In the genomic region with DNA sequence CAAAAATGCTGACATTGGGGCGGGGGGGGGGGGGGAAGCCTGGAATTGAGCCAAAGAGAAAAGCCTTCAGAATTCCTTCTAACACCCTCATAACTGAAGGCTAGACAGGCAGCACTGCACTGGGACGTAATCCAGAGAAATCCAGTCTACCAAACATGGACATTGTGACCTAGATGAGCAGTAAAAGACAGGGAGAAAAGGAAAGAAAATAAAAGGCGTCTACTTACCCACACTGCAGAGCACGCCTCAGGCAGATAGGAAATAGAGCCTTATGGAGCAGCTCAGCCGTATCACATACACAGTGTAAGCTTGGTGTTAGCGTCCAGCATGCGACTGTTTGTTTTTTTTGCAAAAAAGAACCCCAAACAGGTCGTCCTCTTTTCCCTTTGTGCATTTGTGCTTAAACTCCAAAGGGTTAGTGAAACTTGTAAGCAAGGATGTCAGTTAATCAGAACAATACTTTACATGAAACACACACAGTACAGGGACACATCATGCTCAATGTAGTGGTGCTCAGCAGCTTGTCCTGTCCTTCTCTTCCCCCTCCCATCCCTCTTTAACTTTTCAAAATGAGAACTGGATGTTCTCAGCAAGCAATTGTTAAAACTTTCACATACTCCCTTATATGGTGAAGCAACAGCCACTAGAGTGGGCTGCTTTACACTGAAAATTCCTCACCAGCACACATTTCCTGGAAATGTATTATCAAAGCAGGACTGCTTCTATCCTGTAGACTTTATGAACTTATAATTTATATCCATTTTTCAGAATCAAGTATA, we compare ENCODE assay signal across 18 mouse cellular contexts.
A peak's percentile ranks its signal among the peaks of the same experiment; 100 is the strongest.
DNase-seq lines count a peak whose midpoint lies in the region; ATAC-seq and TF ChIP-seq lines count a peak whose summit lies in the region.
"Had no signal": no experiment of that assay in that cellular context is flagged by ENCODE, and none has a peak within 500 bp of the region (broad histone marks: within the 10 kb centered on the region; RNA-seq: fewer than 3 reads in every experiment).

No protein-coding gene starts in this region.

- no peak overlapping the region for H3K9ac ChIP-seq in heart, embryonic 13.5 days
- H3K9ac ChIP-seq in kidney, postnatal 0 days (ENCODE audit: low read depth, low read length), result no peak overlapping the region
- no peak overlapping the region for H3K9ac ChIP-seq in kidney, embryonic 15.5 days
- H3K9ac ChIP-seq in stomach, embryonic 14.5 days (replicated peaks; ENCODE audit: low read depth, low read length), result no peak overlapping the region
- H3K9ac ChIP-seq in forebrain, postnatal 0 days, result no peak overlapping the region
- H3K9ac ChIP-seq: hindbrain, embryonic 15.5 days; midbrain, embryonic 15.5 days; neural tube, embryonic 12.5 days had no signal

- H3K27me3 ChIP-seq in heart, embryonic 13.5 days (replicated peaks), result no peaks in the 10 kb centered on the region
- no peaks in the 10 kb centered on the region for H3K27me3 ChIP-seq in kidney, postnatal 0 days (ENCODE audit: insufficient read depth, low read length)
- no peaks in the 10 kb centered on the region for H3K27me3 ChIP-seq in kidney, embryonic 15.5 days
- H3K27me3 ChIP-seq in stomach, embryonic 14.5 days (ENCODE audit: control insufficient read depth, insufficient read depth, low read length), result no peaks in the 10 kb centered on the region
- no peaks in the 10 kb centered on the region for H3K27me3 ChIP-seq in forebrain, postnatal 0 days (ENCODE audit: insufficient read depth, low read length)
- H3K27me3 ChIP-seq: hindbrain, embryonic 15.5 days; midbrain, embryonic 15.5 days; neural tube, embryonic 12.5 days had no signal

- DNase-seq in heart, adult 9 months (ENCODE audit: low spot score in 2 of 2), result no peak
- peak; percentile 65 for DNase-seq in kidney, postnatal 0 days (ENCODE audit: low spot score)
- DNase-seq in lung, postnatal 10 days, result peak; percentile 40
- no peak for DNase-seq in lung, adult 2 months
- DNase-seq in forebrain, postnatal 0 days, result no peak
- DNase-seq: adrenal gland, adult 8-10 months; B cell, adult 2 months; cerebellum, adult 9-11 months; thymus, adult 2 months had no signal

- peak overlapping the region; percentile 42 for H3K27ac ChIP-seq in heart, embryonic 13.5 days (replicated peaks)
- no peak overlapping the region; the same call in 1 of the 2 replicates for H3K27ac ChIP-seq in kidney, postnatal 0 days
- H3K27ac ChIP-seq in kidney, embryonic 15.5 days, result no peak overlapping the region; the same call in 1 of the 2 replicates
- peak overlapping the region; percentile 45 for H3K27ac ChIP-seq in stomach, embryonic 14.5 days (ENCODE audit: low read length)
- H3K27ac ChIP-seq in forebrain, postnatal 0 days (ENCODE audit: low read depth, low read length), result no peak overlapping the region
- H3K27ac ChIP-seq: forebrain, embryonic 10.5 days; heart, embryonic 10.5 days; hindbrain, embryonic 15.5 days; midbrain, embryonic 15.5 days; neural tube, embryonic 12.5 days had no signal

- H3K36me3 ChIP-seq in heart, embryonic 13.5 days, result peaks cover 86% of the 10 kb centered on the region
- H3K36me3 ChIP-seq in kidney, postnatal 0 days (ENCODE audit: insufficient read depth, low read length), result peaks cover 35% of the 10 kb centered on the region
- peaks cover 72% of the 10 kb centered on the region for H3K36me3 ChIP-seq in kidney, embryonic 15.5 days
- peaks cover 53% of the 10 kb centered on the region for H3K36me3 ChIP-seq in stomach, embryonic 14.5 days (ENCODE audit: control insufficient read depth, insufficient read depth, low read length)
- H3K36me3 ChIP-seq in forebrain, postnatal 0 days (ENCODE audit: insufficient read depth), result peaks cover 65% of the 10 kb centered on the region

- ATAC-seq in heart, embryonic 13.5 days (ENCODE audit: extremely low read depth, insufficient number of reproducible peaks, low FRiP score, low TSS enrichment), result no peak
- no peak for ATAC-seq in kidney, postnatal 0 days (replicated peaks; ENCODE audit: low FRiP score, low read depth)
- ATAC-seq in kidney, embryonic 15.5 days (replicated peaks; ENCODE audit: low FRiP score), result no peak
- ATAC-seq in stomach, embryonic 14.5 days (ENCODE audit: insufficient number of reproducible peaks, insufficient read depth, low FRiP score, low read depth), result peak; percentile 67; the same call in 1 of the 2 replicates
- ATAC-seq in forebrain, postnatal 0 days, result no peak
- ATAC-seq: midbrain, embryonic 15.5 days had no signal

- peaks cover 3% of the 10 kb centered on the region; the same call in 1 of the 2 replicates for H3K4me1 ChIP-seq in heart, embryonic 13.5 days
- no peaks in the 10 kb centered on the region for H3K4me1 ChIP-seq in kidney, postnatal 0 days (replicated peaks; ENCODE audit: insufficient read depth, low read length)
- H3K4me1 ChIP-seq in kidney, embryonic 15.5 days, result no peaks in the 10 kb centered on the region
- no peaks in the 10 kb centered on the region for H3K4me1 ChIP-seq in lung, adult 2 months (ENCODE audit: control insufficient read depth, insufficient read depth, low read length)
- H3K4me1 ChIP-seq in stomach, embryonic 14.5 days (ENCODE audit: control insufficient read depth, insufficient read depth, low read length), result no peaks in the 10 kb centered on the region
- H3K4me1 ChIP-seq in forebrain, postnatal 0 days (ENCODE audit: insufficient read depth), result no peaks in the 10 kb centered on the region
- H3K4me1 ChIP-seq: forebrain, embryonic 10.5 days; heart, embryonic 10.5 days; hindbrain, embryonic 15.5 days; midbrain, embryonic 15.5 days; neural tube, embryonic 12.5 days had no signal

- no peak overlapping the region for H3K4me2 ChIP-seq in heart, embryonic 13.5 days
- no peak overlapping the region for H3K4me2 ChIP-seq in kidney, postnatal 0 days (ENCODE audit: low read length)
- H3K4me2 ChIP-seq in kidney, embryonic 15.5 days, result no peak overlapping the region
- no peak overlapping the region for H3K4me2 ChIP-seq in stomach, embryonic 14.5 days (replicated peaks; ENCODE audit: low read depth, low read length)
- no peak overlapping the region for H3K4me2 ChIP-seq in forebrain, postnatal 0 days (ENCODE audit: low read depth)
- H3K4me2 ChIP-seq: hindbrain, embryonic 15.5 days; liver, embryonic 11.5 days; midbrain, embryonic 15.5 days; neural tube, embryonic 12.5 days had no signal

- no peak overlapping the region for H3K4me3 ChIP-seq in heart, embryonic 13.5 days
- H3K4me3 ChIP-seq in kidney, postnatal 0 days (replicated peaks; ENCODE audit: low read depth, low read length), result no peak overlapping the region
- no peak overlapping the region for H3K4me3 ChIP-seq in kidney, embryonic 15.5 days (replicated peaks)
- H3K4me3 ChIP-seq in lung, adult 2 months (replicated peaks; ENCODE audit: extremely low read depth, low read depth, low read length), result no peak overlapping the region
- no peak overlapping the region for H3K4me3 ChIP-seq in stomach, embryonic 14.5 days (ENCODE audit: low read depth, low read length)
- H3K4me3 ChIP-seq in forebrain, postnatal 0 days (ENCODE audit: low read depth, low read length), result no peak overlapping the region
- H3K4me3 ChIP-seq: forebrain, embryonic 10.5 days; heart, embryonic 10.5 days; hindbrain, embryonic 15.5 days; midbrain, embryonic 15.5 days; neural tube, embryonic 12.5 days had no signal

- 68% methylated on average over 7 of the region's 8 CpGs for WGBS in heart, embryonic 13.5 days
- 55% methylated on average over 8 of the region's 8 CpGs for WGBS in kidney, postnatal 0 days
- WGBS in kidney, embryonic 15.5 days, result 65% methylated on average over 7 of the region's 8 CpGs
- WGBS in lung, adult 2 months, result 64% methylated on average over 8 of the region's 8 CpGs
- 53% methylated on average over 8 of the region's 8 CpGs for WGBS in stomach, embryonic 14.5 days
- WGBS in forebrain, postnatal 0 days, result 73% methylated on average over 8 of the region's 8 CpGs

- H3K9me3 ChIP-seq in heart, embryonic 13.5 days, result no peaks in the 10 kb centered on the region
- no peaks in the 10 kb centered on the region for H3K9me3 ChIP-seq in kidney, postnatal 0 days (replicated peaks; ENCODE audit: low read length)
- H3K9me3 ChIP-seq in kidney, embryonic 15.5 days (replicated peaks), result no peaks in the 10 kb centered on the region
- no peaks in the 10 kb centered on the region for H3K9me3 ChIP-seq in stomach, embryonic 14.5 days (ENCODE audit: control insufficient read depth, low read depth, low read length)
- H3K9me3 ChIP-seq in forebrain, postnatal 0 days (ENCODE audit: low read length), result no peaks in the 10 kb centered on the region
- H3K9me3 ChIP-seq: forebrain, embryonic 10.5 days; heart, embryonic 10.5 days; hindbrain, embryonic 15.5 days; midbrain, embryonic 15.5 days; neural tube, embryonic 12.5 days had no signal

- TF ChIP-seq POLR2A in lung, adult 2 months (IDR thresholded peaks at IDR 0.05; ENCODE audit: borderline replicate concordance, extremely low read depth, low read depth, low read length), result no peak

- no peak; the same call in 1 of the 2 replicates for TF ChIP-seq CTCF in kidney, postnatal 0 days (IDR thresholded peaks at IDR 0.05; ENCODE audit: low read depth)
- no peak for TF ChIP-seq CTCF in lung, adult 2 months (IDR thresholded peaks at IDR 0.05; ENCODE audit: insufficient read depth, low read length)
- no peak for TF ChIP-seq CTCF in forebrain, postnatal 0 days (IDR thresholded peaks at IDR 0.05; ENCODE audit: low read depth)

Comparison
In these comparisons a context has a peak if more than half of its experiments do, and no peak if none do; other contexts are left out.
1. DNase-seq: peak in kidney, postnatal 0 days (single experiment) and lung, postnatal 10 days (single experiment); none in heart, adult 9 months (0 of 2), lung, adult 2 months (single experiment) and forebrain, postnatal 0 days (single experiment).
2. H3K27ac ChIP-seq: peak in heart, embryonic 13.5 days (single experiment) and stomach, embryonic 14.5 days (single experiment); none in kidney, postnatal 0 days (single experiment), kidney, embryonic 15.5 days (single experiment) and forebrain, postnatal 0 days (single experiment).